Mouse (Mus musculus): ENCODE measurements at regions not wholly inside any gene's neighbourhood (a gene's known extent, or its start where the extent isn't known, plus 50 kb on each side); places are given as distances from the start of the nearest gene placed in this dataset.

- DNase-seq (ENCODE audit: low read depth) = no peak
Observed at GRCm38 (mm10) chr14:76787601-76788000, 230.9 kb upstream of the Serp2 start.

- DNase-seq (ENCODE audit: low read depth) = no peak
Observed at GRCm38 (mm10) chr14:76786214-76786613, 229.5 kb upstream of the Serp2 start.

- DNase-seq (ENCODE audit: low read depth) = peak; percentile 75
Observed at GRCm38 (mm10) chr14:76781524-76781880, 224.8 kb upstream of the Serp2 start.

GRCm38 (mm10) chr14:76780572-76781523 lies 224.2 kb upstream of the Serp2 start:
- no peak for DNase-seq (ENCODE audit: low read depth)

- DNase-seq (ENCODE audit: low read depth) = no peak
Observed at GRCm38 (mm10) chr14:76778541-76779399, 222.1 kb upstream of the Serp2 start.

- DNase-seq (ENCODE audit: low read depth) = no peak
Observed at GRCm38 (mm10) chr14:76775387-76775924, 218.8 kb upstream of the Serp2 start.

- DNase-seq (ENCODE audit: low read depth) = no peak
Observed at GRCm38 (mm10) chr14:76772781-76773438, 216.2 kb upstream of the Serp2 start.

- no peak for DNase-seq (ENCODE audit: low read depth)
Observed at GRCm38 (mm10) chr14:76770106-76770505, 213.4 kb upstream of the Serp2 start.

GRCm38 (mm10) chr14:76767301-76767700 lies 210.6 kb upstream of the Serp2 start:
- peak; percentile 50 for DNase-seq (ENCODE audit: low read depth)

- no peak for DNase-seq (ENCODE audit: low read depth)
Observed at GRCm38 (mm10) chr14:76766186-76766713, 209.6 kb upstream of the Serp2 start.

GRCm38 (mm10) chr14:76765094-76765504 lies 208.4 kb upstream of the Serp2 start:
- DNase-seq (ENCODE audit: low read depth) = no peak

- DNase-seq (ENCODE audit: low read depth) = peak; percentile 78
Observed at GRCm38 (mm10) chr14:76764390-76764796, 207.7 kb upstream of the Serp2 start.

GRCm38 (mm10) chr14:76763539-76763938 lies 206.8 kb upstream of the Serp2 start:
- DNase-seq (ENCODE audit: low read depth) = no peak

- no peak for DNase-seq (ENCODE audit: low read depth)
Observed at GRCm38 (mm10) chr14:76762777-76763176, 206.1 kb upstream of the Serp2 start.

- no peak for DNase-seq (ENCODE audit: low read depth)
Observed at GRCm38 (mm10) chr14:76761691-76762090, 205.0 kb upstream of the Serp2 start.

- no peak for DNase-seq (ENCODE audit: low read depth)
Observed at GRCm38 (mm10) chr14:76761274-76761673, 204.6 kb upstream of the Serp2 start.

GRCm38 (mm10) chr14:76760509-76761023 lies 203.9 kb upstream of the Serp2 start:
- peak; percentile 43 for DNase-seq (ENCODE audit: low read depth)

- no peak for DNase-seq (ENCODE audit: low read depth)
Observed at GRCm38 (mm10) chr14:76759377-76759776, 202.7 kb upstream of the Serp2 start.

- no peak for DNase-seq (ENCODE audit: low read depth)
Observed at GRCm38 (mm10) chr14:76758589-76758988, 201.9 kb upstream of the Serp2 start.

GRCm38 (mm10) chr14:76755591-76756376 lies 199.1 kb upstream of the Serp2 start:
- DNase-seq (ENCODE audit: low read depth) = no peak

GRCm38 (mm10) chr14:76753734-76754133 lies 197.0 kb upstream of the Serp2 start:
- no peak for DNase-seq (ENCODE audit: low read depth)

Data from induced T-regulatory cell, adult 2 months (primary cell).